Mouse (Mus musculus): ENCODE measurements around the gene Telo2. TPM values are rescaled to one million over a fixed set of nuclear protein-coding genes. Genes with fewer than 3 reads are reported as not detected.

Telo2 gene
- polyA plus RNA-seq, 1 experiment from 2014 or later = 45.5 TPM

DNA sequence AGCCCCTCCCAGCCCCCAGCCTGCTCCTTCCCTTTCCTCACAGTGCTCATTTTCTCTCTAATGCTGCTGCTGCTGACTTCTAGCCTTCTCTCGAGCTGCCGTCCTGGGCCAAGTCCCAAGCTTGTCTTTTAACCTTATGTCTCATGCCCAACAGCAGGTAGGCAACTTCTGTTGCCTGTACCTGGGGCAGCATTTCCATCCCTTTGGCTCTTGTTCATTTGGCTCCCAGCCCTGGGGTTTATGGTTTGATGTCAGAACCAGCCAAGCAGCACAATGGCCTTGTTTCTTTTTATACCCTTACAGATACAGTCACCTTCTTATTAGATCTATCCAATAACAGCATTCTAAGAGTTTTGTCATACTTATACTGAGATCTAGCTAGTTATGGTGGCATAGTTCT, 19.5 kb downstream of the Telo2 start:
- peaks cover 58% of the 10 kb centered on the region for H3K36me3 ChIP-seq
- 89% methylated on average over 2 of the region's 2 CpGs for WGBS

DNA sequence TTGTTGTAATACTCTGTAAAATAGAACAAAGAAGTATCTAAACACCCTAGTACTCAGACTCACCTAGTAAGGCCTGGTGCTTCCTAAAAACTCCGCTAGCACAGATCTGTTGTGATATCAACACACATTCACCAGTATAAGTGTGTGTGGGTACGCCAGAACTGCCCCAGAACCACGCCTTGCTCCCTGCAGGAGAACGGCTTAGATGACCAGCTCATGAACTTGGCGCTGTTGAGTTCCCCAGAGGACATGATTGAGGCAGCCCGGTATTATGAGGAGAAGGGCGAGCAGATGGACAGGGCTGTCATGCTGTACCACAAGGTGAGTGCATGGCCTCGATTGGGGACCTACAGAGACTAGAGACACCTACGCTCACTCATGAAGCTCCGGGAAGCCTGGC, 25.3 kb downstream of the Telo2 start:
- no peak overlapping the region for H3K27ac ChIP-seq (replicated peaks)
- no peak for ATAC-seq (ENCODE audit: low FRiP score, low read depth)
- H3K27me3 ChIP-seq = no peaks in the 10 kb centered on the region
- H3K4me3 ChIP-seq = no peak overlapping the region
- WGBS = 92% methylated on average over 10 of the region's 10 CpGs
- H3K36me3 ChIP-seq = peaks cover 50% of the 10 kb centered on the region
- H3K9me3 ChIP-seq = no peaks in the 10 kb centered on the region
- H3K4me1 ChIP-seq = no peaks in the 10 kb centered on the region
- no peak overlapping the region for H3K4me2 ChIP-seq (replicated peaks)
- H3K9ac ChIP-seq (replicated peaks) = no peak overlapping the region

More for the DNA sequence above, 19.5 kb downstream of the Telo2 start:
- no peak overlapping the region for H3K4me2 ChIP-seq (replicated peaks)
- H3K9me3 ChIP-seq = no peaks in the 10 kb centered on the region
- no peaks in the 10 kb centered on the region for H3K27me3 ChIP-seq
- no peak for ATAC-seq (ENCODE audit: low FRiP score, low read depth)
- no peak overlapping the region for H3K9ac ChIP-seq (replicated peaks)
- H3K4me3 ChIP-seq = no peak overlapping the region
- no peaks in the 10 kb centered on the region for H3K4me1 ChIP-seq
- no peak overlapping the region for H3K27ac ChIP-seq (replicated peaks)

DNA sequence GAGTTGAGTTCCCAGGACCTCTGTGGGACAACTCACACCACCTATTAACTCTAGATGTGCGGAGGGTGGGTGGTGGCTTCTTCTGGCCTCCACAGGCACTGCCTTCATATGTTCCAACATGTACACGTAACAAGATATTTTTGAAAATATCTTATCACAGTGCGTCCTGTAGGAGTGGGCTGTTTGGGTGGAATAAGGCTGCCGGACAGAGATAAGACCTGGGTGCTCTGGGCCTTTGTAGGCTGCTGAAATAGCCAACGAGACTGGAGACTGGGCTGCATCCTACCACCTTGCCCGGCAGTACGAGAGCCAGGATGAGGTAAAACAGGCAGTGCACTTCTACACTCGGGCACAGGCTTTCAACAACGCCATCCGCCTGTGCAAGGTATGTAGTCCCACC, 26.6 kb downstream of the Telo2 start:
- no peaks in the 10 kb centered on the region for H3K4me1 ChIP-seq
- peaks cover 50% of the 10 kb centered on the region for H3K36me3 ChIP-seq
- H3K9ac ChIP-seq (replicated peaks) = no peak overlapping the region
- no peak overlapping the region for H3K4me2 ChIP-seq (replicated peaks)
- H3K9me3 ChIP-seq = no peaks in the 10 kb centered on the region
- WGBS = 93% methylated on average over 10 of the region's 10 CpGs
- ATAC-seq (ENCODE audit: low FRiP score, low read depth) = no peak
- H3K27ac ChIP-seq (replicated peaks) = no peak overlapping the region
- no peaks in the 10 kb centered on the region for H3K27me3 ChIP-seq
- H3K4me3 ChIP-seq = no peak overlapping the region

DNA sequence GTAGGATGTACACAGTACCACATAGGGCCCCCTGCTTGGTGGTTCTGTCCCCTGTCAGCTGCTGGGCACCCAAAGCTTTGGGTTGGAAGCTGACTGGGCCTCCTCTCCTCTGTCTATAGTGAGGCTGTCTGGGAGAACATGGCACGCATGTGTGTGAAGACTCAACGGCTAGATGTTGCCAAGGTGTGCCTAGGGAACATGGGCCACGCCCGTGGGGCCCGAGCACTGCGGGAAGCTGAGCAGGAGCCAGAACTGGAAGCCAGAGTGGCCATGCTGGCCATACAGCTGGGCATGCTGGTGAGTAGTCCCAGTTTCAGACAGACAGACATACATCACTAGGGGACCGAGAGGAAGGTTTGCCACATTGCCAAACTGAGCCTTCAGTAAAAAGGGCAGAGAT, 29.0 kb downstream of the Telo2 start:
- no peak for ATAC-seq (ENCODE audit: low FRiP score, low read depth)
- Histone ChIP-seq H3K4me2 (replicated peaks) (no peak overlapping the region), H3K4me3 (no peak overlapping the region), H3K4me1 (no peaks in the 10 kb centered on the region), H3K9ac (replicated peaks) (no peak overlapping the region), H3K9me3 (no peaks in the 10 kb centered on the region), H3K27ac (replicated peaks) (no peak overlapping the region), H3K36me3 (peaks cover 30% of the 10 kb centered on the region), H3K27me3 (no peaks in the 10 kb centered on the region)
- 94% methylated on average over 7 of the region's 7 CpGs for WGBS

DNA sequence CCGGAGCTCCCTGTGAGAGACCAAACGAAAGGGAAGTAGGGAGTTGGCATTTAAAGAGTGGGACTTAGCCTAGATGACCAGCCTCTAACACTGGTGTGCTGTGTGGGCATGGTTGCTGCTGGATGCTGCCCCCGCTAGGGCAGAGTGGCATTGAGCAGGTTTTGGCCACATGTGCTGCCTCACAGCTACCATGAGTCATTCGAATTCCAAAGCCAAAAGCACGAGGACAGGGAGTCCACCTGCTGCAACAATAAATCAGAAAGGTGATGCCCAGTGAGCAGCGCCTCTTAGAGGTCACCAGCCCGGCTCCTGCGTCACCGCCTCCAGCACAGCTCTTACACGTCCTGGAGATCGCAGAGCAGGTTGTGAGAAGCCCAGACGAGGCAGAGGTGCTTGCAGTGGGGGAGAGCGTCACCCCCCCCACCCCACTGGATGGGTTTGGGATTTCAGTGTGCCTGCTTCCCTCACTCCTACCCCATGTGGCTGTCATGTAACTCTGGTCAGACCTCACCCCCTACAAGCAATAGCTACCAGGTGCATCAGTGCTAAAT, 30.9 kb downstream of the Telo2 start:
- Histone ChIP-seq H3K4me3 (no peak overlapping the region), H3K4me1 (no peaks in the 10 kb centered on the region), H3K27ac (replicated peaks) (no peak overlapping the region), H3K4me2 (replicated peaks) (no peak overlapping the region), H3K27me3 (no peaks in the 10 kb centered on the region), H3K36me3 (peaks cover 34% of the 10 kb centered on the region), H3K9me3 (no peaks in the 10 kb centered on the region), H3K9ac (replicated peaks) (no peak overlapping the region)
- ATAC-seq (ENCODE audit: low FRiP score, low read depth) = no peak
- WGBS = 81% methylated on average over 13 of the region's 13 CpGs

DNA sequence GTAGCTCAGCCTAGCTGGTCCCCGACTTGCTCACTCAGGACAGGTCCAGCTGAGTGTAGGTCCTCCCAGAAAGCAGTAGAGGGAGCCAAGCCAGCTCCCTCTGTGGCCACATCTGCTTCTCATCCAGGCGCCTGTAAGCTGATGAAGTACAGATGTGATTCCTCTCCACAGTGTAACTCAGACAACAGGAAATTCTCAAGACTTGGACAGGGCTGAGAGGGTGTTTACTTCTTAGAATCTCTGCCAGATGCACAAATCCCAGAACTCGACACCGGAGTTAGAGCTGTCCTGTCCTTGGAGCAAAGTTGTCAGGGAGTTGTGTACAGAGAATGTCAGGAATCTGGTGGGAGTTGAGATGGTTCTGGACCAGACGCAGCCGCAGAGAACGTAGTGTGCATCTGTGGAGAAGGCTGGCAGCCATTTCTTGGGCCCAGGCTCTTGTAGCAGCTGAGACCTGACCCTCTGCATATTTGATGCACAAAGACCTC, 32.3 kb downstream of the Telo2 start, which contains the start of gene Tmem204:
Gene Tmem204 (minus strand): TSS at position 148 of the 488 bp plus-strand sequence.
- H3K4me2 ChIP-seq (replicated peaks) = no peak within 1 kb of the TSS
- 65% methylated on average over 7 of the region's 7 CpGs for WGBS
- ATAC-seq (ENCODE audit: low FRiP score, low read depth) = no peak
- H3K27me3 ChIP-seq = no peaks in the 10 kb centered on the region
- no peaks in the 10 kb centered on the region for H3K4me1 ChIP-seq
- no peak within 1 kb of the TSS for H3K4me3 ChIP-seq
- H3K27ac ChIP-seq (replicated peaks) = 0 out of 2 replicates have a peak within 1 kb of the TSS, but pooled peaks have one; percentile 35
- H3K9me3 ChIP-seq = no peaks in the 10 kb centered on the region
- H3K36me3 ChIP-seq = peaks cover 22% of the 10 kb centered on the region
- H3K9ac ChIP-seq (replicated peaks) = no peak within 1 kb of the TSS

DNA sequence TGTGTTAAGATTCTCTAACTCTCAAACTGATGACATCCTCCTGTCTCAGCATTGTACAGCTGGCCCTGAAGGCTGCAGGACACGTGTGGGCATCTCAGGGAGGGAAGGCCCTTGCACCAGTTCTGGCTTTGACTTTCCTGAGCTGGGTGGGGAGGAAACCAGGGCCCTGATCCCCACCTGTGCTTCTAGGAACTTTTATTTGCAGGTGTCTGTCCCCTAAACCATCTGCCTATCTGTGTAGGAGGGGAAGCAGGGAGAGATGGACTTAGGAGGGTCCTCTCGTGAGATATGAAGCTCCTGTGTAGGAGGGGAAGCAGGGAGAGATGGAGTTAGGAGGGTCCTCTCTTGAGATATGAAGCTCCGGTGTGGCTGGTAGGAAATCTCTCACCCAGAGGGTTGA, 32.9 kb downstream of the Telo2 start:
- no peak for ATAC-seq (ENCODE audit: low FRiP score, low read depth)
- no peak overlapping the region for H3K27ac ChIP-seq (replicated peaks)
- 63% methylated on average over 3 of the region's 3 CpGs for WGBS

DNA sequence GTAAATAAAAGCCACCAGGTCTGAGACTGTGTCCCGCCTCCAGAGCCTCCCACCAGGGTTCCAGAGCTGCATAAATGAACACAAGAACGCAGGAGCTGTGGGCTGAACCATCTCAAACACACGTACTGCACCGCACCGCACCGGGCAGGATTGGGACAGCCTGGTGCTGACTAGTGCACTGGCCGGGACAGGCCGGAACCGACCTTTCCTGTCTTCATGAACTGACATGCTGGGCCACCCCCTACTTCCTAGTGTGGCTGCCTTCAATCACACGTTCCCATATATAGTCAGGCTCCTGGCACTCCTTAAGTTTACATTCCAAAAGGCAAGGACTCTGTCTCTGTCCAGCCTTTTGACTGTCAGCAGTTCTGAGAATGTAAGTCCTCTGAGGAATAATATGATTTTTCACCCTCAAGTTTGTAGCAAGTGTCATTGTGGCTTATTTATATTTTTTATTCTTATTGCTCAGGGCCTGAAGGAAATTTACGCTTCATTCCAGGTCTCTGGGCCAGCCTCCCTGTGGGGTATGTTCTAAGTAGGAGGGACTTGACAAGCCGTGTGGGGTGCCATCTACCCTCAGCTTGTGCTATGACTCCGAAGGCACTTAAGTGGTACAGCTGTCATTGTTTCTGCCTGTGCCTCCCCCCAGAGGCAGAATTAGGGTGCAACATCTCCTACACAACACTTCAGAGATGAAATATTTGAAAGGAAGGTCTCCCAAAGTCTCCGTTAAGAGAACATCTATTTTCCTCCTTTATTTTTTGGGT, 33.5 kb downstream of the Telo2 start:
- Histone ChIP-seq H3K9me3 (no peaks in the 10 kb centered on the region), H3K4me2 (replicated peaks) (no peak overlapping the region), H3K27ac (replicated peaks) (peak overlapping the region; percentile 10; the same call in 1 of the 2 replicates), H3K36me3 (peaks cover 13% of the 10 kb centered on the region), H3K4me1 (no peaks in the 10 kb centered on the region), H3K4me3 (no peak overlapping the region), H3K9ac (replicated peaks) (no peak overlapping the region), H3K27me3 (no peaks in the 10 kb centered on the region)
- ATAC-seq (ENCODE audit: low FRiP score, low read depth) = no peak
- 77% methylated on average over 14 of the region's 14 CpGs for WGBS

More for the DNA sequence above, 32.9 kb downstream of the Telo2 start:
- H3K27me3 ChIP-seq = no peaks in the 10 kb centered on the region
- no peak overlapping the region for H3K4me3 ChIP-seq
- H3K9ac ChIP-seq (replicated peaks) = no peak overlapping the region
- H3K36me3 ChIP-seq = peaks cover 16% of the 10 kb centered on the region
- H3K9me3 ChIP-seq = no peaks in the 10 kb centered on the region
- H3K4me1 ChIP-seq = no peaks in the 10 kb centered on the region
- no peak overlapping the region for H3K4me2 ChIP-seq (replicated peaks)

DNA sequence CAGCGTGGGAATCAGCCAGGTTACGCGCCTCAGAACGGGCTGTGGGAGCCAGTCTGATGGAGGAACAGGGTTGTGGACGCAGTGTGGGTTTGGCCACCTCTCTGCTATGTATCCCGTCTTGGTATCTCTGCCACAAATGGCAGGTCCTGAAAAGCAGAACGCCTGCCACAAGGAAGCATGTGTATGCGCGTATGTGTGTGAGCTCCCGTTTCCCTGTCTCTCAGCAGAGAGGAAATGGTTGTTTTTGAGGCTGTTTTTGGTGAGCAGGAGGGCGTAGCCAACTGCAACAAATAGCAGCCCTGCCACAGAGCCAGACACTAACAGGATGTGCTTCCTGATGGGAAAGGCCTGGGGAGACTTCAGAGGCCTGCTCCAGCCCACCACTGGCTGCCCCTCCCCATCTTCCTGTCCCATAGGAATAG, 34.8 kb downstream of the Telo2 start:
- ATAC-seq (ENCODE audit: low FRiP score, low read depth) = no peak
- Histone ChIP-seq H3K4me1 (no peaks in the 10 kb centered on the region), H3K4me3 (peak overlapping the region; percentile 18; the same call in 1 of the 2 replicates), H3K9me3 (no peaks in the 10 kb centered on the region), H3K4me2 (replicated peaks) (no peak overlapping the region), H3K9ac (replicated peaks) (no peak overlapping the region), H3K27ac (replicated peaks) (no peak overlapping the region), H3K36me3 (peaks cover 13% of the 10 kb centered on the region), H3K27me3 (no peaks in the 10 kb centered on the region)
- WGBS = 87% methylated on average over 11 of the region's 11 CpGs

DNA sequence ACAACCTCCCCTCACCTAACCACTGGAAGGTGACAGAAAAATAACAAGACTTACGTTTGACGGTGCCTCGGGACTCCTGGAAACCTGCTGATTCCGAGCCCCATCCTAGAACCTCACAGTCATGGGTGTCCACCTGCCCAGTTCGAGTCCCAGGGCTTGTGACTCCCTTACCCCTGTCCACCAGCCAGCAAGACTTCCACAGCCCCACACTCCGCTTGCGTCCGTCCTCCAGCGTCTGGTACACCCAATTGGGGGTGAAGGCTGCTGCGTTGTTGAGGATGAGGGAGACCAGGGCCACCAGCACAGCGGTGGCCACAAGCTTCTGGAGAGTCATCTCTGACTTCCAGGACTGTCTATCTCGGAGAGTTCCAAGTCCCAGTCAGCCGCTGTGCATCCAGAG, 35.6 kb downstream of the Telo2 start:
- no peak for ATAC-seq (ENCODE audit: low FRiP score, low read depth)
- 91% methylated on average over 13 of the region's 13 CpGs for whole genome bisulfite sequencing
- Histone ChIP-seq H3K9ac (replicated peaks) (no peak overlapping the region; the same call in 1 of the 2 replicates), H3K36me3 (peaks cover 13% of the 10 kb centered on the region), H3K9me3 (no peaks in the 10 kb centered on the region), H3K4me1 (no peaks in the 10 kb centered on the region), H3K27me3 (no peaks in the 10 kb centered on the region), H3K4me2 (replicated peaks) (no peak overlapping the region), H3K27ac (replicated peaks) (no peak overlapping the region), H3K4me3 (0 out of 2 replicates have a peak overlapping the region, but pooled peaks have one; percentile 18)

DNA sequence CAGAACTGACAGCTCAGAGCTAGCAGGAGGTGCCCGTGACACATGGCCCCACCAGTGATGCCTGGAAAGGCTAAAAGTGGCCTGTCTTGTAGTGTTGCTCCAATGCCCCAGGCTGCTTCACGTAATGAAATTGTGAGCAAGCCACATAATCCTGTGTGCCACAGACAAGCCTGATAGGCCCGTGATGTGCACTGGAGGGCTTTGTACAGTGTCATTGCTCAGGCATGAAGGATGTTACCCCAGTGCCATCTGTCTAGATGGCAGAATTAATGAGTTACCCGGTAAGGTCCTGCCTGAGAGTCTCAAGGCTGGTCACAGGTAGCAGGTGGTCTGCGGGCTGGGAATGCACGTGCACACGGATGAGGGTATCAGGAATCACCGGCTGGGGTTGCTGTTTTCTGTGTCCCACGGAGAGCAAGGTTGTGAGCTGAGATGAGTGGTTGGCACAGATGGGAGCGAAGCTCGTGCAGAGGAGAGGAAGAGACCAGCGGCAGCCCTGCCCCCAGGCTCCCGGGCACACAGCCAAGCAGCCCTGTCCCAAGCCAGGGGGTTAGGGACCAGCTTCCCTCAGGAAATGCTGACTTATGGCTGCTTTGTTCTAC, 37.9 kb downstream of the Telo2 start:
- whole genome bisulfite sequencing = 92% methylated on average over 13 of the region's 13 CpGs
- ATAC-seq (ENCODE audit: low FRiP score, low read depth) = no peak
- no peak overlapping the region for H3K4me2 ChIP-seq (replicated peaks)

DNA sequence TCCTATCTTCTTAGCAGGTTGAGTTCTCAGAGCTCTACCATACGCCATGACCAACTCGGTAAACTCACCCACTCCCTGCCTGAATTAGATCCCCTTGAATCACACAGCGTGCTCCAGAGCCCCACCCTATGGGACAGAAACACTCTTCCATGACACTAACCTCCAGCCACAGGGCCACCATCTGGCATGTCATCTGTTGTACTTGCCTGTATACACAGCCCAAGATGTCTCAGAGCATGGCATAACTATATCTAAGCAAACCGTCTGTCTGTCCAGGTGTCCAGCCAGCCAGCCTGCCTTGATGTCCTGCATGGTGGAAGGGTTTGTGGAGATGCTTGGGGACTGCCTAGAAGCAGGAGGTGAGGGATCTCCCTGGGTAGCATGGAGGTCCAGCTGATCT, 38.9 kb downstream of the Telo2 start:
- ATAC-seq (ENCODE audit: low FRiP score, low read depth) = no peak
- H3K4me3 ChIP-seq = no peak overlapping the region
- H3K9me3 ChIP-seq = no peaks in the 10 kb centered on the region
- H3K36me3 ChIP-seq = peaks cover 13% of the 10 kb centered on the region
- H3K4me2 ChIP-seq (replicated peaks) = no peak overlapping the region
- H3K9ac ChIP-seq (replicated peaks) = no peak overlapping the region
- H3K4me1 ChIP-seq = no peaks in the 10 kb centered on the region
- no peak overlapping the region for H3K27ac ChIP-seq (replicated peaks)
- 97% methylated on average over 4 of the region's 4 CpGs for WGBS
- no peaks in the 10 kb centered on the region for H3K27me3 ChIP-seq

More for the DNA sequence above, 37.9 kb downstream of the Telo2 start:
- H3K4me1 ChIP-seq = no peaks in the 10 kb centered on the region
- H3K27me3 ChIP-seq = no peaks in the 10 kb centered on the region
- no peaks in the 10 kb centered on the region for H3K9me3 ChIP-seq
- H3K27ac ChIP-seq (replicated peaks) = no peak overlapping the region
- peaks cover 13% of the 10 kb centered on the region for H3K36me3 ChIP-seq
- no peak overlapping the region for H3K9ac ChIP-seq (replicated peaks)
- no peak overlapping the region for H3K4me3 ChIP-seq
